Mouse (Mus musculus) layer of hippocampus, adult 9-10 months (tissue): ENCODE data around the gene Sox6.
"Not testable (repeated sequence)": the region's sequence is repeated elsewhere in the genome, so short reads cannot be mapped to it uniquely, and the experiment has no call there.

Experiments used
- DNase-seq: peaks from one replicate; pipeline ENCODE4 v3.0.0; 2022; ENCODE audit warnings: low spot score

Sox6 gene

DNA sequence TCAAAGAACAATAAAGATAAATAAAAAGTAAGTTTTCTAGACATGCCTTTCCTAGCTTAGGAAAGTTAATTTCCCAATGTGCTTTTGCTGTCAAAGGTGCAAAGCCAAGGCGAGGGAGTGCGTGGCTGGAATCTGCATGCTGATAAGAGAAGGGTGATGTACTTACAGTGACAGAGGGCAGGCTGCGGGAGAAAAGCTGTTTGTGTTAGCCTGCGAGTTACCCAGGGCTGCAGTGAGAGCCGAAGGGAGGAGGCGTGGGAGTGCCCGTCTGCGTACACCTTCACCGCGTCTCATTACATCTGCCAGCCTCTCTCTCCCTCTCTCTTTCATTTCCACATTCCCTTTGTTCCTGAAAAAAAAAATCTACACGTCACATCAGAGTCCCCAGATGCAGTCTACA is at the start of gene Sox6:
Gene Sox6 (minus strand): TSS at position 286 of the 400 bp plus-strand sequence.
- no peak for DNase-seq

DNA sequence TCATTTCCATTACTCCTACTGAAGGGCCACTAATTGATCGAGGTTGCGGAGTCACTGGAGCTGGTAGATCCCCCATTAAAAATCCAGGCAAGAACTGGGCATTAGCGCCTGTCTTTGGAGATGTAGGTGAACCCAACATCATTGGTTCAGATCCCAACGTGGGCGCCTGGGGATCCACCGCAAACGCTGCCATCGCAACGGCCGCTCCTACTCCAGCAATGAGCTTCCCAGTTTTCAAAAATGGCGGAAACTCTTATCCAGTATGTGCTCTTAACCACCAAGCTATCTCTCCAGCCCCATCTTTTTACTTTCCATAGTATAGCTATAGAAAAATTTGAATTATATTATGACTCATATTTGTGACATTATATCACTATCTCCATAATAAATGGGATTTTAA is 45.8 kb upstream of the Sox6 start, which contains the start of gene Gm4353:
Gene Gm4353 (minus strand): TSS at position 270 of the 400 bp plus-strand sequence.
- DNase-seq: not testable (repeated sequence)

GRCm38 (mm10) chr7:116060739-116061138 is 22.1 kb upstream of the Sox6 start:
- no peak for DNase-seq

DNA sequence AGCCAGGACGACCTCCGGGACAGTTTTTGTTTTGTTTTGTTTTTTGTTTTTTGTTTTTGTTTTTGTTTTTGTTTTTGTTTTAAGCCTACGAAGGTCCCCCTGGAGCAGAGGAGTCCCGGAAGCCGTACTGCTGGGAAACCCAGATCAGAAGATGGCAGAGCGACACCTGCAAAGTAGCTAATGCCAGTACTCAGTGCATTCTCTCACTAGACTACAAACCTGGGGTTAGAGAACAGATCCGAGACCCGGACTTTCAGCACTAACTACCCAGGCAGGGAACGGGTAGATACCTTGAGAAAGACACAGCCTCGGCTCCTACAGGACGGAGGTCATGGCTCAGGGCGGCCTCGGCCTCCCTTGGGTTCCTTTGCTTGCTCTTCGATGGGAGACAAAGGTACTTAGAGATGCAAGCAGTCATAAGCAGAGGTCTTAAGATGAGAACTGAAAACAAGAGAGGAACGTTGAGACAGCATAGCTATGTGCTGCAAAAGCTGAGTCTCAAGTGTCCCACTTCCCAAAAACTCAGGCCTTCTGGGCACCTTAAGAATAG is 1.9 kb upstream of the Sox6 start:
- DNase-seq: no peak

GRCm38 (mm10) chr7:116039538-116040466 is 1.2 kb upstream of the Sox6 start:
- peak; percentile 80 for DNase-seq

GRCm38 (mm10) chr7:116039196-116039537 is 571 bp upstream of the Sox6 start, which contains the start of gene 1110004F10Rik:
1110004F10Rik (plus strand) TSS chr7:116039397.
- no peak for DNase-seq

DNA sequence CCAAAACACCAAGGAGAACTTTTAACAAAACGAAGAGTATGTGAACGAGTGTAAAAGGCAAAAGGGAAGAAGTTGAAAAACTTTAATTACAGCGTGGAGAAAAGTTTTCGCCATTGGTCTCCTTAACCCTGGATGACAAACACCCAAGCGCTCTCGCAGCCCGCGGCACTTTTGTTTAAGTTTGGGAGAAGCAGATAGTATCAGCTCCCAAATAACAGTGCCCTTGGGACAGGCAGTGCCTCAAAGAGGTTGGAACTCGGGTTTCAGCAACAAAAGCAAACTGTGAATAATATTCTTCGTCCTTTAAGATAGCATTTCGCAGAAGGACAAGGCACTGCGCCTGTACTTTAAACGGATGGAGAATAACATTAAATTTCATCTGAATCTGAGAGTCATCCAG is 572 bp downstream of the Sox6 start:
- DNase-seq: no peak

GRCm38 (mm10) chr7:116036591-116037555 is 1.7 kb downstream of the Sox6 start:
- DNase-seq: no peak

GRCm38 (mm10) chr7:116035504-116035903 is 3.1 kb downstream of the Sox6 start:
- DNase-seq: no peak

DNA sequence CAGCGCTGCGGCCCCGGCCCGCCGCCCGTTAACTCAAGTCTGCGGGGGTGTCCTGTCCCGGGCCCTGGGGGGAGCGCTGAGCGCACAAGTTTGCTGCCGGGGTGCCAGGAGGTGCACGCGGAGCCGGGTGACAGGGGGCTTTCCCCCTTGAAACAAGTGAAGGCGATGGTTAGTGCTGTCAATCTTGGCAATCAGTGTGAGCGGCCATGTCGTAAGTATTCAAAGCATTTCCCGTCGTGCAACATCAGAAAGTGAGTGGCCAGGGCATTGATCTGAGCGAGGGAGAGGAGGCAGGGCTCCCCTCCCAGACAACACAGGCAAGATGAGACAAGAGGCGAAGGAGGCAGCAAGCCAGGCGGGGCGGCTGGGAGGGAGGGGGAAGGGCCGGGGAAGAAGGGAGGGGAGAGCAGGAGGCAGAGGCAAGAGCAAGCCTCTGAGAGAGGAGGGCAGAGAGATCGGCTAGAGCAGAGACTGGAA is 4.3 kb downstream of the Sox6 start:
- no peak for DNase-seq

GRCm38 (mm10) chr7:116033371-116034241 is 5.0 kb downstream of the Sox6 start:
- no peak for DNase-seq

DNA sequence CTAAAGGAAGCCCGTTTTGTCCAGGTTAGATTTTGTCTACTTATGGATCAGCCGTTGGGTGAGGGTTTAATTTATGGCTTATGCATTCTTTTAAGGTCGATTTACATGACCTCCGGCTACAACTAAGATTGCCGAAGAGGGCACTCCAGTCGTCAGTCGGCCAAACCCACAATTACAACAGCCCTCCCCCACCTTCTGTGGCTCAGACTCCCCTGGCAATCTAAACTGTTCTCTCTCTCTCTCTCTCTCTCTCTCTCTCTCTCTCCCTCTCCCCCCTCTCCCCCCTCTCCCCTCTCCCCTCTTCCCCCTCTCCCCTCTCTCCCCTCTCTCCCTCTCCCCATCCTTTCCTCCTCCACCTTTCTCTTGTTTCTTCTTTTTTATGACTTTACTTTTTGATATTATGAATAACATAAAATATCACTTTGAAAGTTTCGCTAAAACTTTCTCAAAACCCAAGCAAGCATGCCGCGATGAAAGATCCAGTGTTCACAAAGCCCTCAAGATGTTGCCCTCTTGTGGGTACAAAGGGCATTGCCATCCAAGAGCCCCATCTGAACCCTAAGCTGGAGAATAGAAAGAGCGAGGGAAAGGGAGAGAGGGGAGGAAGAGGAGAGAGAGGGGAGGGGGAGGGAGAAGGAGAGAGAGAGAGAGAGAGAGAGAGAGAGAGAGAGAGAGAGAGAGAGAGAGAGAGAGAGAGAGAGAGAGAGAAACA is 5.8 kb downstream of the Sox6 start:
- no peak for DNase-seq

DNA sequence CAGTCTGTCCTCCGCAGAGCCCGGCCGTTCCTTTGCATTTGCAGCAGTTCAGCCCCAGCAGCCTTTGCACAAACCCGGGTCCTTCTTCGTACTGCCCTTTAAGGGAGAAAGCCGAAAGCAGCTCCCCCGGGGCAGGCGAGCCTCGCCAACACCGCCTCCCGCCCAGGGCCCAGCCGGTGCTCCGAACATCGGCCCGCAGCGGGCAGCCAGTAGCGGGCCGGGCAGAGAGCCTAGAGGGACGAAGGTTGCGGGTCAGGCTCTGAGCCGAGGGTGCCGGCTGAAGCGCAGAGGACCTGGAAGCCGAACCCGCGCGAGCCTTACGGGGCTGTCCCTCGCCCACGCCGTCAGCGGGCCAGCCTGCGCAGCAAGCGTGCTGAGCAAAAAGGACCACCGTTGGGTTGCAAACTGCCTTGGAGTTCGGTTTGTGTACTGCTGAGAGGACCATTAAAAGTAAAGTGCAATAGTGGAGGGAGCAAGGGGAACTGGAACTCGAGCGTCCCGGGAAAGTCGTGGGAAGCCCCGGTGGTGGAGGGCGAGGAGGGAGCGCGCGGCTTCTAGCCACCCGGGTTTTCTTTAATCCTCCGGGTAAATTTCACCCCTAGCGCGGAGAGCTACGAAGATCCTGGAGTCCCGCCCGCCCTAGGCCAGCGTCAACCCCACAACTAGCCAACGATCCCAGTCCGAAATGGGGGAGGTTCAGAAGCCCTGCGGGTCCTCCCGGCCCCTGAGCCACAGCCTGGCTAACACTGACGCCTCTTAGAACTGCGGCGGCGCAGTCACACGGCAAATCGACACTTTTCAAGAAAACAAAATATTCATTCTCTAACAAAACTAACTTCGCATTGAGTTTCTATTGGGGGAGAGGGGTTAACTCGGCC is 6.6 kb downstream of the Sox6 start:
- no peak for DNase-seq

GRCm38 (mm10) chr7:116031388-116031717 is 7.2 kb downstream of the Sox6 start:
- no peak for DNase-seq

DNA sequence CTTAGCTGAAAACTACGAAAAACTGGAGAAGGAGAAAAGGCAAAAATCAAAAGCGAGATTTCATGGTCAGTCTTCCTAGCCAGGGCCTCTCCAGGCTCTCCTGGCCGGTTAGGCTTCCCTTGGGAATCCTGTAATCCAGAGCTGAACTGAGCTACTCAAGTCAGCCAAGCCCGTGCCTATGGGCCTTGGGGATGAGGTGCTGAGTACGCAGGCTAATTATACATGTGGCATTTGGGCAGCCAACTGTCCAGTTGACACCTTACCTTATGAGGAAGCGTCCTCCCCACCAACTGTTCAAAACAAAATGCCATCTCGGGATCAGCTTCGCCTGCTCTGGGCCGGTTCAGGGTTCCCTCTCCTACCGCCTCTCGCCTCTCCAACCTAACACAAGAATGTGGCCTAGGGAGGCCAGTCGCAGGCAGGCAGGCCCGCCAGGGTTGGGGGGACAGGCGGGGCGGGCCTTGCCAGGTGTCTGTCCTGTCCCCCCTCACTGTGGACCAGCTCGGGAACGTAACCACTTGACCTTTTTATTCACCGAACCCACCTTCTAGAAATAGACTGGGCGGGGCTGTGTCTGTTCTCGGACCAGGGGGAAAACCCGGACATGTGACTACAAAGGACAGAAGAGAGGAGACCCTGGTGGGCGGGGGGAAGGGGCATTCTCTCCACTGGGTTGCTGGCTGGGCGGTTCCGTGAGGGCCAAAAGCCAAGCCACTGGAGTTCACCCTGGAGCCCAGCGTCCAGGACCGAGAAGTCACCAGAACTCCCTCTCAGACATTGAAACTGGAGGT is 7.8 kb downstream of the Sox6 start:
- DNase-seq: no peak

DNA sequence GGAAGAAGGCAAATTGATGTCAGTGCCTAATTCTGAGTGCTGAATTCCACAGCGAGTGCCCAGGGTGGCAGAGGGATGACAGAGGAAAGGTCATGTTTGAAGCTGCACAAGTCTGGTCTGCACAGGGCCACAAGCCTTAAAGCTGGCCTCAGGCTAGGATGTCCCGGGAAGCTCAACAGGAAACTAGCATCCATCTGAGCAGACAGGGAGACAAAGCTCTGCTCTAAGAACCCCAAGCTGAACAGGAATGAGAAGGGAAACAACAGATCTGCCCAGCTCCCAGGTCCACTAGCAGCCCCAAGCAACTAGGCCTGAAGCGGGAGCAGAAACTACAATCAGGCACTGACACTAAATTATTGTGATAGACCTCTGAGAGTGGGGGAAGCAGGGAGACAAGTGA is 8.6 kb downstream of the Sox6 start:
- no peak for DNase-seq

- no peak for DNase-seq
Observed at GRCm38 (mm10) chr7:116002726-116003125, 35.9 kb downstream of the Sox6 start.

GRCm38 (mm10) chr7:115988109-115988779 is 50.4 kb downstream of the Sox6 start:
- no peak for DNase-seq
